Mouse (Mus musculus) fibroblast of lung, adult 2 months (primary cell): ENCODE measurements around the gene Wwp2.

Experiments used
- DNase-seq: peaks from one replicate; pipeline ENCODE4 v3.0.0-alpha.2; 2011; ENCODE audit warnings: low read depth

The Wwp2 gene

DNA sequence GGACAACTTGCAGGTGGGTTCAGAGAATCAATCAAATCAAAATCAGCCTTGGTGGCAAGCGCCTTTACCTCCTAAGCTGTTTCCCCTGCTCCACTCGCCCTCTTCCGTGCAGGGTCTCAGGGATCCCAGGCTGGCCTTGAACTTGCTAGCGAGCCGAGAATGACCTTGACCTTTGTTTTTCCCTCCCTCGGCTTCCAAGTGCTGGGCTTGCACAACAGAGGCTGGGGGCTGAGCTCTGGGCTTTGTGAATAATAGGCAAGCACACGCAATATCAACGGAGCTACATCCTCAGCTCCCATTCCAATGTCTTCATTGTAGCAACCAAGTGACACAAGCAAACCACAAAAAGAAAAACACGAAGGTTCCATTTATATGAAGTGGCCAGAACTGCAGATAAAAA, 126.0 kb downstream of the Wwp2 start:
- no peak for DNase-seq

DNA sequence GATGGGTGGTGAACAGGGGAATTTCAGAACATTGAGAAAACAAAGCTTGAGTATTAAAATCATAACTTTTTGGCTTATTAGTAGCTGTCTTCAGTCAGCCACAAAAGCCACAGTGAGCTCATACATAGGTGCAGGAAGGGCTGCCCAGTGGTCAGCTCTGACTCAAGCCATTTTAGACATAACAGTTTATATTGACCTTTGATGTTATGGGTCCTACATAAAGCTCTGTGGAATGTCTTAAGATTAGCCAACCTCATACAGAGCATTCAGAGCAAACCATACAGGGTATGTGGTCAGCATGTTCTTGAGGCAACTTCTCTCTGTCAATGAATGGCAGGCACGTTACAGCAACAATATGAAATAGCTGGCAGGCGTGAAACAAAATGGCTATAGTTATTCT, 134.9 kb downstream of the Wwp2 start:
- DNase-seq = no peak

DNA sequence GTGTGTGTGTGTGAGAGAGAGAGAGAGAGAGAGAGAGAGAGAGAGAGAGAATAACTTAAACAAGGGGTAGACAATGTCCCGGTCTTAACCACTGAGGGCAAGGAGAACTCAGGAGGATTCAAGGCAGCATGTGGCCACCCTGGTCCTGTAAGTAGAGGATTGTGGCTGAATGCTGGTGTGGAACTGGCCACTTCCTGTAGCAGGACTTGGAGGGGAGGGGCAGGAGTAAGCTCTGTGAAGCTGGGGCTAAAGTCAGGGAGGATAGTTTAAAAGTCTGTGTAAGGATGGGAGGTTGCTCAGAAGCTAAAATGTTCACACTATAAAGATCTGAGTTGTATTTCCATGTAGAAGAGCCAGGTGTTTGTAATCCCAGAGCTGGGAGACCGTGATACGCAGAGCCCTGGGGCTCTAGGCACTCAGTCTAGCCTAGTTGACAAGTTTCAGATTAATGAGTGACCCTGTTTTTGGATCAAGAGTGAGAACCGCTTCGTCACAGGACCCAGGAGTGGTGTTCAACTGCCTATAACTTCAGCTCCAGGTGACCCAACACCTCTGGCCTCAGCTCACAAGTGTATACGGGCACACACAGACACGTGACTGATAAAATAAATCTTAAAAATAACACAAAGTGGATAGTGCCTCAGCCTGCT, 135.4 kb downstream of the Wwp2 start:
- DNase-seq = no peak

DNA sequence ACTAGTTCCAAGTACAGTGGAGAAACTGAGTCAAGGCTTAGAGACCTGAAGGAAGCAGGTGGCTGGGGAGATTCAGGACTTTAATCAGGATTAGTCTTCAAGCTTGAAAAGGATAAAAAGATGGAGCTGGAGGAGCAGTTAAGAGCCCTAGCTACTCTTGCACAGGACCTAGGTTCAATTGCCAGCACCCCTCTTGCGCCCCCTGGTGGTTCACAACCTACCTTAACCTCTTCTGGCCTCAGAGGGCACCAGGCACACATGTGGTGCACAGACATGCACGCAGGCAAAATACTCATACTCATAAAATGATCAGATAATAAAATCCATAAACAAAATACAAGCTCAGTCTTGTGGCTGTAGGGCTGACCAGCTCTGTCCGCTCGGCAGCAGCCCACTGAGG, 136.3 kb downstream of the Wwp2 start:
- no peak for DNase-seq

DNA sequence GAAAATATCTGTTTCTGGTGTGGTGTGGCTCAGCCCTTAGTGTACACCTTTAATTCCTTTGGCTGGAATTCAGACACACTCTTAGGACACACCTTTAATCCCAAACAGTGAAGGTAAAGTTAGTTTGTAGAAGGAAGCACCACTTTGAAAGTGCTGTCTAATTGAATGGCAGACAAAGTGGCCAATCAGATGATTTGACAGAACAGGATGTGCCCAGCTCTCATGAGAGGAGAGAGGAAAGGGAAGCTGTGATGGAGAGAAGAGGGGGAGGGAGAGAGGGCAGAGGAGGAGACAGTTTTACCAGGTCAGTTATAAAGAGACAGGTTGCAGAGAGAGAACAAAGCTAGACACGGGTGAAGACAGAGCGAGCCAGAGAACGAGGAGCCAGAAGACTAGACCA, 138.6 kb downstream of the Wwp2 start:
- no peak for DNase-seq

DNA sequence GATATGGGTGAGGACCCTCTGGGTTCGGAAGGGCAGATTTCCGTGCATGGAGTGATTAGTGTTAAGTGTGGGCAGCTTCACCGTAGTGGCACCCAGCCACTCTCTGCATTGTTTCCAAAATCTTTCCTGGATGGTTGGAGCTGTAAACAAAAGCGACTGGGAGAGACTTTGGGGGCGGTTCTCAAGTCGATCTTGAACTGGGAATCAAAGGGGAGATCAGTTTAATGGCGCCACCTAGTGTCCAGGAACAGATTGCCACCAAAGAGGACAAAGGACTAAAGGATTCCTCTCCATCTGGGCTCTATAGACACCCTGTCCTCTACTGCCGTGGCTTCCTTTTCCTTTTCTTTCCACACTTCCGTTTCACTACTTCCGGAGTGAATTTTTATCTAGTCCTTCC, 140.5 kb downstream of the Wwp2 start:
- DNase-seq = no peak

DNA sequence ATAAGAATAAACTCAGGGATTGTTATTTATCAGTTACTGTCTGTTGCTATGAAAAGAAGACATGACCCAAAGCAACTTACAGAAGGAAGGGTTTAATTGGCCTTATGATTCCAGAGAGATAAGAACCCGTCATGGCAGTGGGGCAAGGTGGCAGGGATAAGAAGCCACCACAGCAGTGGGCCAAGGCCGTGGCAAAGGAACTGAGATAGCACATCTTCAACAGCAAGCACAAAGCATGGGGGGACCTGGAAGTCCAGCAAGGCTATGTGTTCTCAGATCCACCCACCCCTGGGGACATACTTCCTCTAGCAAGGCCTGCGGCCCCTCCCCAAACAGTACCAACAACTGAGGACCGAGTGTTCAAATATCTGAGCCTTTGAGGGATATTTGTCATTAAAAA, 141.5 kb downstream of the Wwp2 start:
- no peak for DNase-seq

DNA sequence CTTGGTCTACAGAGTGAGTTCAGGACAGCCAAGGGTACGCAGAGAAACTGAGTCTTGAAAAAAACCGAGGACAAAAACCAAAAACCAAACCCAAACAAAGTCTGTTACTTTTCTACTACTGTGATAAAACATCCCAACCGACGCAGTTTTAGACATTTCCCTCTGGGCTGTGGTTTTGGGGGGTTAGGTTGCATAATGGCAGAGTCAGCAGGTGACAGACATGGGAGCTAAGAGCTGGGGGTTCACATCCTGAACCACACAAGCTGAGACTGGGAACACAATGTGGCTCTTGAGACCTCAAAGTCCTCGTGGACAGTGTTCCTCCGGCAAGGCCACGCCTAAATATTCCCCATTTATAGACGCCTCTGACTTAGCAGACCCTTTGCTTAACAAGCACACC, 142.0 kb downstream of the Wwp2 start:
- no peak for DNase-seq

DNA sequence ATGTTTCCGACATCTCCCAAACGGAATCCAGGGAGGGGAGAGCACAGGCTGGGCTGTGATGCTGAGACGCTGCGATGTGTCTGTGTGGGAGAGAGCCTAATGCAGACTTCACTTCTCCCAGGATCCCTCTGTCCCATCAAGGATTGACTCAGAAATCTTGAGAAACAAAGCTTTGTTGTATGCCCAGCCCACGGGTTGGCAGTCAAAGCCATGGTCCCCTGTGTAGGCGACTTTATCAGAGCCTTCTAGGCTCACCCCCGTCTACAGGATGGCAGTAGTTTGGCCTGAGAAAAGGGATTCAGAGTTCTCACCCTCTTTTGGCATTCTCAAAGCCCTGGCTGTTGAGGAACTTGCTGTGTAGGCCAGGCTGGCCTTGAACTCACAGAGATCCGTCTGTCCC, 142.4 kb downstream of the Wwp2 start:
- no peak for DNase-seq

DNA sequence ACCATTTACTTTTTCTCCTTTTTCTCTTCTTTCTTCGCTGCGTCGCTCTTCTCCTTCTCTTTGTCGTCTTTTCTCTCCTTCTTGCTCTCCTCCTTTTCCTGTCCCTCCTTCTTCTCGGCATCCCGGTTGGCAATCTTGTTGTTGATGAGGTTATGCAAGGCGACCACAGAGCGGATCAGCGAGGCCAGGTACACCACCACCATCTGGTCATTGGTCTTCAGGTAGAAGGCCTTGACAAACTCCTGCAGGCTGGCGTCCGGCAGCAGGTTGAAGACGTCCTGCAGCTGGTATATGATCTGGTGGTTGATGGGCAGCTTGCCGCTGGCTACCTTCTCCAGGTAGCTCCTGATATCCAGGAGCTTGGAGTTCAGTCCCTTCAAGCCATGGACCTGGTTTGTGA, 144.7 kb downstream of the Wwp2 start:
- no peak for DNase-seq

DNA sequence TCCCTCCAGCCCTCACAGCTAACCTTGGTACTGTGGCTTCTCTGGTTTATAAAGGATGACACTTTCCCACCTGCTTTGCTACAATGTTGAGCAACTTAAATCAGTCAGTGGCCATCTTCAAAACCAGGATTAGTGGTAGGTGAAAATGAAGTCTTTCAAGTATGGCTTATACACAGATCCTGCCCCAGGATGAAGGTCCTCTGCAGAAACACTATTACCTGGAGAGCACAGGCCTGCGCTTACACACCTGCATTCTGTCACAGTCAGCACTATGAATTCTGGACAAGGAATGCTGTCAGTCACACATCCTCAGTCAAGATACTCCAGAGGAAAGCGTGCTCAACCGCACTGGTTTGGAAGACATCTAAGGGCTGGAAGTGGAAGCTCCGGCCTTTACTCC, 145.4 kb downstream of the Wwp2 start:
- no peak for DNase-seq

DNA sequence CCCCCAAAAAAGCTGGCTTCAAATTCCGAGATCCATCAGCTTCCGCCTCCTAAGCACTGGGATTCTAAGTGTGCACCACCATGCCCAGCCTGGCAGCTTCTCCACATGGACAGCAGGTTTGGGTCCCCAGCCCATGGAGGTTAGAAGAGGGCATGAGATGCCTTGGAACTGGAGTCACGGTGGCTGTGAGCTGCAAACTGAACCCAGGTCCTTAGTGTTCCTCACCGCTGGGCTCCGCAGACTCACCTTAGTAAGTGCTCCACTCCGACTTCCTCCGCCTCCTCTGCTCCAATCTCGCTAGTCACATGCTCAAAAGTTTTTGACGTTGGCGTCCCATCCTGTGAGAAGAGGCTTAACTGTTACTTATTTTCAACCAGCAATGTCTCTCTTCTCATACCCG, 146.0 kb downstream of the Wwp2 start:
- DNase-seq = no peak

DNA sequence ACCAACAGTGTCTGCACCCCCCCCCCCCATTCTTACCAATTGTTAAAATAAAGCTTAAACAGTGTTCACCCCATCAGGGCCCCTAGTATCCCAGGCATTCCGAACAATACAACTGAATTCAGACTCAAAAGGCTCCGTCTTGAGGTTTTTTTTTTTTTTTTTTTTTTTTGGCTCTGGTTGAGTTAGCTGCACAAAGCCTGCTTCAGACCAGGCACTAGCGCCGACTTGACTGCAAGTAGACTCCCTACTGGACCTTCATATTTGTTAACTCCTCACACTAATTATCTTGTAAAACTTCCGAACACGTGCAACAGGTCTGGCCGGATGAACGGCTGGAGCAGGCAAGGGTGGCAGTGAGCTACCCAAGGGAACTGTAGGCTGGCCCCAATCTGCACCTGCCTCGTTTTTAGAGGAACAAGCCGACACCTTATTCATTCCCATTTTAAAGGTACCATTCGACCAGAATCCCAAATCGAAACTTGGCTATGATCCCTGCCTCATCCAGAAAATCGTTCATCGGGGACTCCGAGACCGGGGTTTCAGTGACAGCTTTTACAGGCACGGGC, 151.3 kb downstream of the Wwp2 start:
- DNase-seq = no peak

DNA sequence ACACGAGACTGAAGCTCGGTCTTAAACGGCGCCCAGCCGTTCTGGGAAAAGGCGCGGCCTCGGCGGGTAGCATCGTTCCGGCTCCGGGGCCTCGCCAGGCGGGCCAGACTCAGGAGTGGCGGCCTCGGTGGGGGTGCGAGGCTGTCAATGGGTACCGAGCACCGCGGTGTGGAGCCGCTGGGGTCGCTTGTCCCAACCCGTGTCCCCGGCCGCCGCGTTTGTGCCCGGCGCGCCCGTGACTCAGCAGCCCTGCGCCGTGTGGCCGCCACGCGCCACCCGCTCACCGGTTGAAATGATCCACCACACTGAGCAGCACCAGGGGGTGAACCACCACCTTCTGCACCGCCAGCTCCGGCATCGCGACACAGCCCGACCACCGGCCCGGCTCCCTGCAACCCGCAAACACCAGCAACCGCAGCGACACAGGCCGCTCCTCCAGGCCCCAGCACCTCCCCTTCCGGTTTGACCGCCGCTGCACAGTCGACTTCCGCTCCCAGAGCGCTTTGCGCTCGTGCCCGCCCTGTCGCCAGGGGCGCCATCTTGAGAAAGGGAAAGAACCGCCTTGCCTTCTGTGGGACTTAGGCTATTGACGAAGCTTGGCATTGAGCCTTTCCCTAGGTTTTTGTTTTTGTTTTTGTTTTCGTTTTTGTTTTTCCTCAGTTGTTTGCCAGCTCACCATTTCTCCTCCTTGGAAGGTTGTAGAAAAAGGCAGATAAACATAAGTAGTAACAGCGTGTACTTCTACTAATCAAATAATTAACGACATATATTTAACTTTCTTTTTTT, 152.0 kb downstream of the Wwp2 start, which contains the start of gene Psmd7:
Psmd7 (minus strand) TSS at position 470 of the 786 bp plus-strand sequence.
- DNase-seq = peak; percentile 76

DNA sequence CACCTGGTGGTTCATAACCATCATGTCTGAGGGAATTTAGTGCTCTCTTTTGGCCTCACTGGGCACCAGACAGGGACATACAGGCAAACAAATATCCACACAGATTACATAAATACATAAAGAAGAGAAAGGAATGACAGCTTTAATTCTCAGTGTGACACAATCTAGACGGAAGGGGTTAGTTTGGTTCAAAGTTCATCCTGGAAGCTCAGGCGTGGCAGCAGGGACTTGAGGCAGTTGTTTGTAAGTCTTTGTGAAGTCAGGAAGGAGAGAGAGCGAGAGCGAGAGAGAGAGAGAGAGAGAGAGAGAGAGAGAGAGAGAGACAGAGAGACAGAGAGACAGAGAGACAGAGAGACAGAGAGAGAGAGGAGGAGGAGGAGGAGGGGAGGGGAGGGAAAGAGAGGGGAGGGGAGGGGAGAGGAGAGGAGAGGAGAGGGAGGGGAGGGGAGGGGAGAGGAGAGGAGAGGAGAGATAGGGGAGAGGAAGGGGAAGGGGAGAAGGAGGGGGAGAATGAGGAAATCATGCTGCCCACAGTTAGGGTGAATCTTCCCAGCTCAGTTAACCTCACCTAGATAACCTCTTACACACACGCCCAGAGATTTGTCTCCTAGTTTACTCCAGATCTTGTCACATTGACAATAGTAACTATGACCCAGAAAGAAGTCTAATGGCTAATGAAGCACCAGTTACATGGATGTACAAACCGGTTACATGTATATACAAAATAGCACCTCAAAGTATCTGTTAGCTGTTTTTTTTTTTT, 158.0 kb downstream of the Wwp2 start:
- DNase-seq = no peak

DNA sequence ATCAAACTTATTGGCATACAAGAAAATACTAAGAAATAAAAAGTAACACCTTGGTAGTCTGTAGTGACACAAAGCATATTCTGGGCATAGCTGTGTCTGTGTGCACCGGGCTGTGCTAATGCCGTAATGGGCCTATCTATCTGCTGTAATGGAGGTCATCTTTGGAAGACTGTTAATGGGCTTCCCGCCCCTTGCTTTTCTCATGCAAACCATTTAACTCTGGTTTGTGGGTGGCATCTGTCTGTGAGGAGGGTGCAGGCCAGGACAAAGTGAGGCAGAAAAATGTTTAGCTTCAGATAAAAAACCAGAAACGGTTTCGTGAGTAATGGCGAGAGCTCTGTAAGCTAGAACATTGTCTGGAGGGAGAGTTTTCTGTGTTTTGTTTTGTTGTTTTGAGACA, 158.7 kb downstream of the Wwp2 start:
- no peak for DNase-seq

DNA sequence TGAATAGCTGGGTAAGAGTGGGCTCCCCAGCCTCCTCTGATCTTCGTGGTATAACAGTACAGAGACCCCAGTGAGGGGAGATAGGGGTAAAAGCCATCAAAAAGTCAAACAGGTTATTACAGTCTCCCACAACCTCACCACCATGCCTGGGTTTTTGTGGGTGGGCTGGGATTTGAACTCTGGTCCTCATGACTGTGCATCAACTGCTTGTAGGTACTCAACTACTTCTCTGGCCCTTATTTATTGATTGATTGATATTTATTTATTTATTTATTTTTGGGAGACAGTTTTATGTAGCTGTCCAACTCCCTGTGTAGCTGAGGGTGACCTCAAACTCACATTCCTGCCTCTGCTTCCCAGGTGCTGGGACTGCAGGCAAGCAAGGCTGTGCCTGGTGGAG, 161.6 kb downstream of the Wwp2 start:
- DNase-seq = no peak

DNA sequence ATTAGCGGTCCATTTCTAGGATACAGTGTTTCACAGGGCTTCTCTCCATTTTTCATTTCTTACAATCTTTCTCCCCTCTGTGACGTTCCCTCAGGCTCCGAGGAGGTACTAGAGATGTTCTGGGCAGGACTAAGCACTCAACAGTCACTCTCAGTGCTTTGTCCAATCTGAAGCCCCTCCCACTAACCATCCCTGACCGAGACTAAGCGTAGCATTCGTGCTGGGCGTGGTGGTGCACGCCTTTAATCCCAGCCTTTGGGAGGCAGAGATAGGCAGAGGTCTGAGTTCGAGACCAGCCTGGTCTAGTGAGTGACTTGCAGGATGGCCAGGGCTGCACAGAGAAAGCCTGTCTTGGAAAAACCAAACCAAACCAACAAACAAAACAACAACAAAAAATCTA, 163.5 kb downstream of the Wwp2 start:
- no peak for DNase-seq

DNA sequence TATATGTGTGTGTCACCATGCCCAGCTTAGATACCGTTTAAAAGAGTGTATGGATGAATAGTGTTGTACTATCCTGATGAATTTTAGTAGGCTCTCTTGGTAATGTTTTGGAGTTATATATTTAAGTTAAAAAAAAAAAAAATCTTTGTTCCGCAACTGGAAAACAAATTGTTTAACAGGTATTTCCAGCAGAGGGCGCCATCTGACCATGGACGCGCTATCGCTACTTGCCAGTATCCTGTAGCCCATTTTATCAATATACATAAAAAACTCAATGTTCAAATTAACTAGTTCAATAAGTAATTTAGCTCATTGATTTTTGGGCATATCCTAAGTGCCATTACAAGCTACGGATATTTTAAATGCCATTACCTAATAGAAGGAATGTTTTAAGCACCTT, 166.9 kb downstream of the Wwp2 start:
- DNase-seq = peak; percentile 57
